Mouse (Mus musculus): Measurements from ENCODE around the gene Dtx4.

Gene Dtx4

GRCm38 (mm10) chr19:12494187-12494458 lies 7.1 kb downstream of the Dtx4 start:
- no peak for DNase-seq (ENCODE audit: low spot score in 2 of 2)

GRCm38 (mm10) chr19:12493453-12494186 lies 7.6 kb downstream of the Dtx4 start:
- DNase-seq (ENCODE audit: low spot score in 2 of 2) = no peak

GRCm38 (mm10) chr19:12491636-12492035 lies 9.6 kb downstream of the Dtx4 start:
- no peak for DNase-seq (ENCODE audit: low spot score in 2 of 2)

- DNase-seq (ENCODE audit: low spot score in 2 of 2) = no peak
Measured at GRCm38 (mm10) chr19:12489675-12490570, 11.3 kb downstream of the Dtx4 start.

GRCm38 (mm10) chr19:12488969-12489674 lies 12.1 kb downstream of the Dtx4 start:
- no peak for DNase-seq (ENCODE audit: low spot score in 2 of 2)

GRCm38 (mm10) chr19:12488205-12488966 lies 12.9 kb downstream of the Dtx4 start:
- no peak for DNase-seq (ENCODE audit: low spot score in 2 of 2)

GRCm38 (mm10) chr19:12487511-12488204 lies 13.6 kb downstream of the Dtx4 start:
- DNase-seq (ENCODE audit: low spot score in 2 of 2) = no peak

- peak in 1 of 2 experiments; percentile 43 for DNase-seq (ENCODE audit: low spot score in 2 of 2)
Measured at GRCm38 (mm10) chr19:12486875-12487274, 14.4 kb downstream of the Dtx4 start.

GRCm38 (mm10) chr19:12485631-12486030 lies 15.6 kb downstream of the Dtx4 start:
- DNase-seq (ENCODE audit: low spot score in 2 of 2) = no peak

GRCm38 (mm10) chr19:12485223-12485622 lies 16.0 kb downstream of the Dtx4 start:
- no peak for DNase-seq (ENCODE audit: low spot score in 2 of 2)

GRCm38 (mm10) chr19:12484210-12484609 lies 17.0 kb downstream of the Dtx4 start:
- DNase-seq (ENCODE audit: low spot score in 2 of 2) = no peak

GRCm38 (mm10) chr19:12483782-12484181 lies 17.5 kb downstream of the Dtx4 start:
- DNase-seq (ENCODE audit: low spot score in 2 of 2) = no peak

GRCm38 (mm10) chr19:12478369-12478768 lies 22.9 kb downstream of the Dtx4 start:
- no peak for DNase-seq (ENCODE audit: low spot score in 2 of 2)

GRCm38 (mm10) chr19:12476721-12477270 lies 24.5 kb downstream of the Dtx4 start:
- no peak for DNase-seq (ENCODE audit: low spot score in 2 of 2)

GRCm38 (mm10) chr19:12475380-12476250 lies 25.6 kb downstream of the Dtx4 start:
- peak; percentile 80 to 95 for DNase-seq (ENCODE audit: low spot score in 2 of 2)

GRCm38 (mm10) chr19:12473951-12474350 lies 27.3 kb downstream of the Dtx4 start:
- DNase-seq (ENCODE audit: low spot score in 2 of 2) = no peak

- no peak for DNase-seq (ENCODE audit: low spot score in 2 of 2)
Measured at GRCm38 (mm10) chr19:12473201-12473641, 28.0 kb downstream of the Dtx4 start.

GRCm38 (mm10) chr19:12472381-12472976 lies 28.8 kb downstream of the Dtx4 start:
- DNase-seq (ENCODE audit: low spot score in 2 of 2) = no peak

- no peak for DNase-seq (ENCODE audit: low spot score in 2 of 2)
Measured at GRCm38 (mm10) chr19:12471866-12472265, 29.4 kb downstream of the Dtx4 start.

Measured in left cerebral cortex, adult 9 months (tissue).